Mouse (Mus musculus) forebrain, embryonic 12.5 days (tissue): ENCODE results near the gene Washc4. TPM values are rescaled to one million over a fixed set of nuclear protein-coding genes. Genes with fewer than 3 reads are reported as not detected.

Source experiments
- ATAC-seq: fragments of 200-750 bp; cut with Nextera tagmentation; 2 replicates; pipeline ENCODE4 v1.8.0; 2017; ENCODE audit warnings: moderate TSS enrichment; ENCODE audit not compliant: low FRiP score
- H3K27ac ChIP-seq: fragments of 300-500 bp; sonication (generic); 2 replicates; pipeline ENCODE4 v1.5.1; 2016; ENCODE audit warnings: mild to moderate bottlenecking
- H3K27me3 ChIP-seq: fragments of 300-500 bp; sonication (generic); 2 replicates; pipeline ENCODE4 v1.6.1; 2016; ENCODE audit warnings: mild to moderate bottlenecking
- H3K36me3 ChIP-seq: fragments of 300-500 bp; sonication (generic); replicated peaks from 2 replicates; pipeline ENCODE4 v1.6.1; 2016; ENCODE audit warnings: mild to moderate bottlenecking
- H3K4me1 ChIP-seq: fragments of 300-500 bp; sonication (generic); 2 replicates; pipeline ENCODE4 v1.6.1; 2016
- H3K4me2 ChIP-seq: fragments of 300-500 bp; sonication (generic); 2 replicates; pipeline ENCODE4 v1.6.1; 2016; ENCODE audit warnings: mild to moderate bottlenecking, moderate library complexity
- H3K4me3 ChIP-seq: fragments of 300-500 bp; sonication (generic); replicated peaks from 2 replicates; pipeline ENCODE4 v1.5.1; 2016; ENCODE audit warnings: mild to moderate bottlenecking
- H3K9ac ChIP-seq: fragments of 300-500 bp; sonication (generic); 2 replicates; pipeline ENCODE4 v1.6.1; 2016; ENCODE audit warnings: mild to moderate bottlenecking
- H3K9me3 ChIP-seq: fragments of 300-500 bp; sonication (generic); 2 replicates; pipeline ENCODE4 v1.6.1; 2016
- WGBS: fragments of 180-500 bp; shearing (Covaris S2); methylation state at CpG from one replicate; pipeline ENCODE4 v1.1.7; 2016; 5-methylcytosine and 5-hydroxymethylcytosine counted together
- polyA plus RNA-seq: library from polyadenylated mRNA; unstranded; fragments of >200 nt; fragmentation: Nextera tagmentation; extraction: Ambion mirVana; gene quantifications from 2 replicates; pipeline ENCODE4 v1.2.1, GENCODE M21; 2016

Gene Washc4
- polyA plus RNA-seq, 1 experiment from 2014 or later, result 38.2 TPM

- Histone ChIP-seq H3K4me2 (no peak overlapping the region), H3K9ac (no peak overlapping the region), H3K4me3 (no peak overlapping the region), H3K9me3 (no peaks in the 10 kb centered on the region), H3K27me3 (no peaks in the 10 kb centered on the region), H3K36me3 (peaks cover 26% of the 10 kb centered on the region), H3K27ac (no peak overlapping the region), H3K4me1 (peaks cover 2% of the 10 kb centered on the region)
- 86% methylated on average over 12 of the region's 12 CpGs for WGBS
- ATAC-seq, result no peak
These were observed 85.7 kb downstream of the Washc4 start for GRCm38 (mm10) chr10:83629190-83629781.

- no peak overlapping the region for H3K27ac ChIP-seq
- H3K27me3 ChIP-seq, result no peaks in the 10 kb centered on the region
- peaks cover 26% of the 10 kb centered on the region for H3K36me3 ChIP-seq
- WGBS, result 95% methylated on average over 5 of the region's 5 CpGs
- no peak overlapping the region for H3K4me3 ChIP-seq
- no peak overlapping the region for H3K9ac ChIP-seq
- peaks cover 8% of the 10 kb centered on the region for H3K4me1 ChIP-seq
- H3K9me3 ChIP-seq, result no peaks in the 10 kb centered on the region
- ATAC-seq, result no peak
- H3K4me2 ChIP-seq, result no peak overlapping the region
These were observed 86.3 kb downstream of the Washc4 start for GRCm38 (mm10) chr10:83629878-83630277.

GRCm38 (mm10) chr10:83630899-83631298 lies 87.3 kb downstream of the Washc4 start:
- no peak for ATAC-seq
- Histone ChIP-seq H3K27ac (no peak overlapping the region), H3K27me3 (no peaks in the 10 kb centered on the region), H3K4me3 (no peak overlapping the region), H3K9ac (no peak overlapping the region), H3K4me2 (no peak overlapping the region), H3K4me1 (peaks cover 12% of the 10 kb centered on the region), H3K36me3 (peaks cover 21% of the 10 kb centered on the region; the same call in 1 of the 2 replicates), H3K9me3 (no peaks in the 10 kb centered on the region)
- WGBS, result 77% methylated on average over 3 of the region's 3 CpGs

- Histone ChIP-seq H3K36me3 (0 out of 2 replicates have a peak, but pooled peaks cover 17% of the 10 kb centered on the region), H3K4me3 (no peak overlapping the region), H3K4me2 (no peak overlapping the region), H3K27ac (no peak overlapping the region), H3K9me3 (no peaks in the 10 kb centered on the region), H3K4me1 (peaks cover 12% of the 10 kb centered on the region), H3K9ac (no peak overlapping the region), H3K27me3 (no peaks in the 10 kb centered on the region)
- no peak for ATAC-seq
- 90% methylated on average over 10 of the region's 10 CpGs for whole genome bisulfite sequencing
These were observed 88.2 kb downstream of the Washc4 start for GRCm38 (mm10) chr10:83631775-83632174.

GRCm38 (mm10) chr10:83632806-83633374 lies 89.3 kb downstream of the Washc4 start:
- H3K9ac ChIP-seq, result no peak overlapping the region
- 77% methylated on average over 7 of the region's 7 CpGs for WGBS
- 0 out of 2 replicates have a peak, but pooled peaks cover 14% of the 10 kb centered on the region for H3K36me3 ChIP-seq
- H3K27ac ChIP-seq, result no peak overlapping the region
- ATAC-seq, result no peak
- H3K4me1 ChIP-seq, result peaks cover 14% of the 10 kb centered on the region
- H3K4me3 ChIP-seq, result no peak overlapping the region
- H3K27me3 ChIP-seq, result no peaks in the 10 kb centered on the region
- H3K4me2 ChIP-seq, result no peak overlapping the region
- no peaks in the 10 kb centered on the region for H3K9me3 ChIP-seq

GRCm38 (mm10) chr10:83634461-83634860 lies 90.9 kb downstream of the Washc4 start:
- H3K36me3 ChIP-seq, result peaks cover 11% of the 10 kb centered on the region; the same call in 1 of the 2 replicates
- no peak overlapping the region for H3K9ac ChIP-seq
- H3K27me3 ChIP-seq, result no peaks in the 10 kb centered on the region
- H3K9me3 ChIP-seq, result no peaks in the 10 kb centered on the region
- peaks cover 14% of the 10 kb centered on the region for H3K4me1 ChIP-seq
- 33% methylated on average over 5 of the region's 5 CpGs for WGBS
- no peak overlapping the region for H3K4me2 ChIP-seq
- no peak overlapping the region for H3K4me3 ChIP-seq
- no peak overlapping the region for H3K27ac ChIP-seq
- ATAC-seq, result peak; percentile 61; the same call in 1 of the 2 replicates

- no peaks in the 10 kb centered on the region for H3K9me3 ChIP-seq
- no peak overlapping the region for H3K4me3 ChIP-seq
- no peak overlapping the region for H3K9ac ChIP-seq
- peaks cover 9% of the 10 kb centered on the region; the same call in 1 of the 2 replicates for H3K36me3 ChIP-seq
- no peak for ATAC-seq
- H3K4me2 ChIP-seq, result no peak overlapping the region
- H3K27ac ChIP-seq, result no peak overlapping the region
- H3K4me1 ChIP-seq, result peaks cover 14% of the 10 kb centered on the region
- WGBS, result 93% methylated on average over 2 of the region's 2 CpGs
- no peaks in the 10 kb centered on the region for H3K27me3 ChIP-seq
These were observed 92.6 kb downstream of the Washc4 start for GRCm38 (mm10) chr10:83636191-83636590.

- H3K4me3 ChIP-seq, result no peak overlapping the region
- WGBS, result 69% methylated on average over 6 of the region's 6 CpGs
- no peaks in the 10 kb centered on the region for H3K27me3 ChIP-seq
- H3K4me2 ChIP-seq, result no peak overlapping the region
- no peak overlapping the region for H3K9ac ChIP-seq
- H3K36me3 ChIP-seq, result peaks cover 2% of the 10 kb centered on the region; the same call in 1 of the 2 replicates
- ATAC-seq, result no peak
- H3K9me3 ChIP-seq, result no peaks in the 10 kb centered on the region
- no peak overlapping the region for H3K27ac ChIP-seq
- H3K4me1 ChIP-seq, result peaks cover 14% of the 10 kb centered on the region
These were observed 93.7 kb downstream of the Washc4 start for GRCm38 (mm10) chr10:83637295-83637694.

- 55% methylated on average over 10 of the region's 10 CpGs for WGBS
- H3K36me3 ChIP-seq, result no peaks in the 10 kb centered on the region; the same call in 1 of the 2 replicates
- H3K27ac ChIP-seq, result 0 out of 2 replicates have a peak overlapping the region, but pooled peaks have one; percentile 42
- H3K9ac ChIP-seq, result no peak overlapping the region
- no peak overlapping the region for H3K4me2 ChIP-seq
- H3K4me1 ChIP-seq, result peaks cover 17% of the 10 kb centered on the region
- ATAC-seq, result no peak
- H3K4me3 ChIP-seq, result no peak overlapping the region
- H3K27me3 ChIP-seq, result no peaks in the 10 kb centered on the region
- no peaks in the 10 kb centered on the region for H3K9me3 ChIP-seq
These were observed 96.4 kb downstream of the Washc4 start for GRCm38 (mm10) chr10:83639881-83640386.

GRCm38 (mm10) chr10:83641641-83642040 lies 98.1 kb downstream of the Washc4 start:
- Histone ChIP-seq H3K9ac (no peak overlapping the region), H3K4me1 (peaks cover 23% of the 10 kb centered on the region), H3K36me3 (no peaks in the 10 kb centered on the region; the same call in 1 of the 2 replicates), H3K9me3 (no peaks in the 10 kb centered on the region), H3K4me2 (no peak overlapping the region), H3K27ac (no peak overlapping the region), H3K4me3 (no peak overlapping the region), H3K27me3 (no peaks in the 10 kb centered on the region)
- WGBS, result 92% methylated on average over 3 of the region's 3 CpGs
- ATAC-seq, result no peak

GRCm38 (mm10) chr10:83644167-83644566 lies 100.6 kb downstream of the Washc4 start:
- H3K27ac ChIP-seq, result no peak overlapping the region
- no peak overlapping the region for H3K4me2 ChIP-seq
- H3K9me3 ChIP-seq, result no peaks in the 10 kb centered on the region
- no peak overlapping the region; the same call in 1 of the 2 replicates for H3K9ac ChIP-seq
- 83% methylated on average over 8 of the region's 8 CpGs for WGBS
- no peak overlapping the region for H3K4me3 ChIP-seq
- no peak for ATAC-seq
- H3K27me3 ChIP-seq, result no peaks in the 10 kb centered on the region
- H3K4me1 ChIP-seq, result peaks cover 38% of the 10 kb centered on the region
- H3K36me3 ChIP-seq, result no peaks in the 10 kb centered on the region; the same call in 1 of the 2 replicates

- H3K27ac ChIP-seq, result peak overlapping the region; percentile 46; the same call in 1 of the 2 replicates
- no peaks in the 10 kb centered on the region for H3K27me3 ChIP-seq
- ATAC-seq, result no peak
- no peak overlapping the region for H3K4me3 ChIP-seq
- no peaks in the 10 kb centered on the region for H3K36me3 ChIP-seq
- no peak overlapping the region for H3K9ac ChIP-seq
- 61% methylated on average over 16 of the region's 16 CpGs for WGBS
- H3K9me3 ChIP-seq, result no peaks in the 10 kb centered on the region
- no peak overlapping the region for H3K4me2 ChIP-seq
- peaks cover 40% of the 10 kb centered on the region for H3K4me1 ChIP-seq
These were observed 101.5 kb downstream of the Washc4 start for GRCm38 (mm10) chr10:83644865-83645715.
